Mouse (Mus musculus) megakaryocyte, adult 5-6 weeks (primary cell): ENCODE results near the gene Muc1. TPM values are rescaled to one million over a fixed set of nuclear protein-coding genes. Genes with fewer than 3 reads are reported as not detected.

Experiments
- total RNA-seq, 2 experiments: library from RNA; stranded (forward) in 1 of 2; stranded (reverse) in 1 of 2; fragments of 153-499, 151-499 nt in 1 of 2; fragments of 221-1000, 200-1000 nt in 1 of 2; gene quantifications; 2 replicates each; pipeline versions ENCODE4 v1.2.3 to v1.2.4; 2015 to 2017

The Muc1 gene
- total RNA-seq, 2 experiments from 2014 or later: 0.18 to 0.58 TPM

Other genes starting within 250 kb of the Muc1 start
- 11.6 and 13.7 TPM in 2 replicates for gene Rusc1, start 135.7 kb upstream of the Muc1 start, total RNA-seq (2015)
- gene Rusc1, start 135.7 kb upstream of the Muc1 start, total RNA-seq (2017): 11.3 and 11.8 TPM in 2 replicates
- gene Gm43738, start 128.0 kb upstream of the Muc1 start, total RNA-seq (2015): not detected in 2 replicates
- gene Gm43738, start 128.0 kb upstream of the Muc1 start, total RNA-seq (2017): not detected in 2 replicates
- gene Fdps, start 127.1 kb upstream of the Muc1 start, total RNA-seq (2015): 57.3 and 64.0 TPM in 2 replicates
- 132 and 150 TPM in 2 replicates for gene Fdps, start 127.1 kb upstream of the Muc1 start, total RNA-seq (2017)
- 1.2 and 4.0 TPM in 2 replicates for gene Pklr, start 92.9 kb upstream of the Muc1 start, total RNA-seq (2015)
- 1.4 and 8.0 TPM in 2 replicates for gene Pklr, start 92.9 kb upstream of the Muc1 start, total RNA-seq (2017)
- gene Hcn3, start 68.9 kb upstream of the Muc1 start, total RNA-seq (2015): not detected in 2 replicates
- gene Hcn3, start 68.9 kb upstream of the Muc1 start, total RNA-seq (2017): not detected in 2 replicates
- 38.1 and 38.4 TPM in 2 replicates for gene Clk2, start 64.3 kb upstream of the Muc1 start, total RNA-seq (2015)
- 47.1 and 48.5 TPM in 2 replicates for gene Clk2, start 64.3 kb upstream of the Muc1 start, total RNA-seq (2017)
- 43.0 and 52.9 TPM in 2 replicates for gene Scamp3, start 51.6 kb upstream of the Muc1 start, total RNA-seq (2015)
- gene Scamp3, start 51.6 kb upstream of the Muc1 start, total RNA-seq (2017): 17.9 and 18.1 TPM in 2 replicates
- 11.2 and 13.5 TPM in 2 replicates for gene Fam189b, start 45.9 kb upstream of the Muc1 start, total RNA-seq (2015)
- 3.3 and 5.6 TPM in 2 replicates for gene Fam189b, start 45.9 kb upstream of the Muc1 start, total RNA-seq (2017)
- 77.6 and 78.1 TPM in 2 replicates for gene Gba, start 26.1 kb upstream of the Muc1 start, total RNA-seq (2015)
- gene Gba, start 26.1 kb upstream of the Muc1 start, total RNA-seq (2017): 71.1 and 79.5 TPM in 2 replicates
- gene Thbs3, start 13.9 kb upstream of the Muc1 start, total RNA-seq (2015): 0.07 TPM in 1 of 2 replicates, not detected in the other
- 0.12 and 0.70 TPM in 2 replicates for gene Thbs3, start 13.9 kb upstream of the Muc1 start, total RNA-seq (2017)
- 49.5 and 57.8 TPM in 2 replicates for gene Mtx1, start 2.0 kb upstream of the Muc1 start, total RNA-seq (2015)
- gene Mtx1, start 2.0 kb upstream of the Muc1 start, total RNA-seq (2017): 41.8 and 45.3 TPM in 2 replicates
- gene Krtcap2, start 16.9 kb downstream of the Muc1 start, total RNA-seq (2015): 142 and 167 TPM in 2 replicates
- gene Krtcap2, start 16.9 kb downstream of the Muc1 start, total RNA-seq (2017): 159 and 189 TPM in 2 replicates
- gene Trim46, start 17.3 kb downstream of the Muc1 start, total RNA-seq (2015): 0.39 and 0.80 TPM in 2 replicates
- 0.55 TPM in 1 of 2 replicates, not detected in the other for gene Trim46, start 17.3 kb downstream of the Muc1 start, total RNA-seq (2017)
- 84.6 and 95.5 TPM in 2 replicates for gene Dpm3, start 30.3 kb downstream of the Muc1 start, total RNA-seq (2015)
- gene Dpm3, start 30.3 kb downstream of the Muc1 start, total RNA-seq (2017): 72.1 and 82.3 TPM in 2 replicates
- gene Slc50a1, start 41.5 kb downstream of the Muc1 start, total RNA-seq (2015): 42.9 and 68.4 TPM in 2 replicates
- gene Slc50a1, start 41.5 kb downstream of the Muc1 start, total RNA-seq (2017): 31.5 and 52.2 TPM in 2 replicates
- not detected in 2 replicates for gene Efna1, start 52.1 kb downstream of the Muc1 start, total RNA-seq (2015)
- not detected in 2 replicates for gene Efna1, start 52.1 kb downstream of the Muc1 start, total RNA-seq (2017)
- not detected in 2 replicates for gene Efna3, start 93.9 kb downstream of the Muc1 start, total RNA-seq (2015)
- not detected in 2 replicates for gene Efna3, start 93.9 kb downstream of the Muc1 start, total RNA-seq (2017)
- 0.16 and 0.33 TPM in 2 replicates for gene Efna4, start 109.0 kb downstream of the Muc1 start, total RNA-seq (2015)
- not detected in 2 replicates for gene Efna4, start 109.0 kb downstream of the Muc1 start, total RNA-seq (2017)
- 107 and 135 TPM in 2 replicates for gene Adam15, start 120.9 kb downstream of the Muc1 start, total RNA-seq (2015)
- gene Adam15, start 120.9 kb downstream of the Muc1 start, total RNA-seq (2017): 100 and 124 TPM in 2 replicates
- gene Dcst2, start 132.9 kb downstream of the Muc1 start, total RNA-seq (2015): not detected in 2 replicates
- not detected in 2 replicates for gene Dcst2, start 132.9 kb downstream of the Muc1 start, total RNA-seq (2017)
- gene Dcst1, start 136.2 kb downstream of the Muc1 start, total RNA-seq (2015): 0.14 TPM in 1 of 2 replicates, not detected in the other
- not detected in 2 replicates for gene Dcst1, start 136.2 kb downstream of the Muc1 start, total RNA-seq (2017)
- 38.9 and 41.1 TPM in 2 replicates for gene Zbtb7b, start 165.7 kb downstream of the Muc1 start, total RNA-seq (2015)
- gene Zbtb7b, start 165.7 kb downstream of the Muc1 start, total RNA-seq (2017): 63.8 and 71.3 TPM in 2 replicates
- 1.6 and 2.3 TPM in 2 replicates for gene Lenep, start 173.7 kb downstream of the Muc1 start, total RNA-seq (2015)
- 0.37 and 0.44 TPM in 2 replicates for gene Lenep, start 173.7 kb downstream of the Muc1 start, total RNA-seq (2017)
- gene Flad1, start 182.8 kb downstream of the Muc1 start, total RNA-seq (2015): 9.7 and 11.6 TPM in 2 replicates
- 10.8 and 11.8 TPM in 2 replicates for gene Flad1, start 182.8 kb downstream of the Muc1 start, total RNA-seq (2017)
- 157 and 174 TPM in 2 replicates for gene Cks1b, start 189.3 kb downstream of the Muc1 start, total RNA-seq (2015)
- gene Cks1b, start 189.3 kb downstream of the Muc1 start, total RNA-seq (2017): 126 and 134 TPM in 2 replicates
- gene Shc1, start 189.4 kb downstream of the Muc1 start, total RNA-seq (2015): 42.9 and 51.6 TPM in 2 replicates
- gene Shc1, start 189.4 kb downstream of the Muc1 start, total RNA-seq (2017): 52.4 and 55.1 TPM in 2 replicates
- 23.2 and 28.2 TPM in 2 replicates for gene Pygo2, start 201.2 kb downstream of the Muc1 start, total RNA-seq (2015)
- gene Pygo2, start 201.2 kb downstream of the Muc1 start, total RNA-seq (2017): 11.2 and 18.2 TPM in 2 replicates
- 15.5 and 19.9 TPM in 2 replicates for gene Pbxip1, start 207.6 kb downstream of the Muc1 start, total RNA-seq (2015)
- gene Pbxip1, start 207.6 kb downstream of the Muc1 start, total RNA-seq (2017): 33.1 and 39.6 TPM in 2 replicates
- gene Pmvk, start 225.5 kb downstream of the Muc1 start, total RNA-seq (2015): 13.7 and 14.2 TPM in 2 replicates
- gene Pmvk, start 225.5 kb downstream of the Muc1 start, total RNA-seq (2017): 16.2 and 22.4 TPM in 2 replicates